Mouse (Mus musculus) ES-E14 (cell line): ENCODE data around the gene Trim9. TPM values are rescaled to one million over a fixed set of nuclear protein-coding genes. Genes with fewer than 3 reads are reported as not detected.

Source experiments
- DNase-seq: peaks from one replicate; pipeline ENCODE4 v3.0.0-alpha.2; 2013; ENCODE audit warnings: low read depth, low spot score
- H3K27ac ChIP-seq: 2 replicates; pipeline ENCODE4 v1.5.1; 2012; ENCODE audit warnings: low read depth, mild to moderate bottlenecking, low read length, moderate library complexity, mixed read lengths; ENCODE audit not compliant: poor library complexity, insufficient read depth, severe bottlenecking
- H3K36me3 ChIP-seq: 2 replicates; pipeline ENCODE4 v1.6.1; 2012; ENCODE audit warnings: mild to moderate bottlenecking, low read length, moderate library complexity, mixed read lengths; ENCODE audit not compliant: control insufficient read depth, poor library complexity, insufficient read depth, severe bottlenecking
- H3K4me1 ChIP-seq, 2 experiments: fragments of 150-350 bp in 1 of 2; sonication (generic) in 1 of 2; 2 replicates each; pipeline ENCODE4 v1.6.1; 2012; ENCODE audit warnings: low read length in 2 of 2, mild to moderate bottlenecking in 1 of 2, mixed read lengths in 1 of 2; ENCODE audit not compliant: control insufficient read depth in 2 of 2, insufficient read depth in 2 of 2, poor library complexity in 1 of 2
- H3K4me3 ChIP-seq, 2 experiments: fragments of 150-350 bp in 1 of 2; sonication (generic) in 1 of 2; 2 replicates each; pipeline ENCODE4 v1.5.1; 2012; ENCODE audit warnings: low read length in 2 of 2, low read depth in 1 of 2, mild to moderate bottlenecking in 1 of 2, mixed read lengths in 1 of 2; ENCODE audit not compliant: insufficient read depth in 1 of 2, poor library complexity in 1 of 2, severe bottlenecking in 1 of 2
- H3K9ac ChIP-seq: 2 replicates; pipeline ENCODE4 v1.6.1; 2012; ENCODE audit warnings: low read depth, mild to moderate bottlenecking, low read length, mixed read lengths; ENCODE audit not compliant: poor library complexity, insufficient read depth, severe bottlenecking
- H3K9me3 ChIP-seq: fragments of 150-350 bp; sonication (generic); 2 replicates; pipeline ENCODE4 v1.6.1; 2012; ENCODE audit warnings: low read depth, mild to moderate bottlenecking, low read length; ENCODE audit not compliant: control insufficient read depth, insufficient read depth
- CHD2 ChIP-seq: IDR thresholded peaks from 2 replicates; pipeline ENCODE4 v1.6.1; 2014; ENCODE audit warnings: mild to moderate bottlenecking, low read depth, low read length, inconsistent platforms
- HCFC1 ChIP-seq: IDR thresholded peaks from 2 replicates; pipeline ENCODE4 v1.6.1; 2012; ENCODE audit warnings: low read length, inconsistent platforms, borderline replicate concordance; ENCODE audit not compliant: insufficient read depth
- MAFK ChIP-seq: IDR thresholded peaks from 2 replicates; pipeline ENCODE4 v1.6.1; 2014; ENCODE audit warnings: mild to moderate bottlenecking, low read depth, low read length, inconsistent platforms; ENCODE audit not compliant: insufficient read depth
- ZC3H11A ChIP-seq: IDR thresholded peaks from 2 replicates; pipeline ENCODE4 v1.6.1; 2012; ENCODE audit warnings: low read depth, mild to moderate bottlenecking, inconsistent platforms, low read length, borderline replicate concordance
- ZNF384 ChIP-seq: IDR thresholded peaks from 2 replicates; pipeline ENCODE4 v1.6.1; 2012; ENCODE audit warnings: low read depth, low read length, inconsistent platforms
- in situ Hi-C, 2 experiments: fragments of 600-800 bp; cut with MboI; formaldehyde crosslinking; loops; one replicate each; pipeline ENCODE4 v1.15.1; 2025; ENCODE audit warnings: low sequenced_read_pairs in 2 of 2, inconsistent platforms in 1 of 2; ENCODE audit not compliant: unreplicated experiment in 2 of 2
- total RNA-seq: library from RNA; depleted of rRNA; stranded (reverse); fragments of 300-350 nt; gene quantifications from 2 replicates; pipeline ENCODE4 v1.2.3, GENCODE M21; 2012

Trim9 gene
- total RNA-seq, 1 experiment: 0.04 TPM

DNA sequence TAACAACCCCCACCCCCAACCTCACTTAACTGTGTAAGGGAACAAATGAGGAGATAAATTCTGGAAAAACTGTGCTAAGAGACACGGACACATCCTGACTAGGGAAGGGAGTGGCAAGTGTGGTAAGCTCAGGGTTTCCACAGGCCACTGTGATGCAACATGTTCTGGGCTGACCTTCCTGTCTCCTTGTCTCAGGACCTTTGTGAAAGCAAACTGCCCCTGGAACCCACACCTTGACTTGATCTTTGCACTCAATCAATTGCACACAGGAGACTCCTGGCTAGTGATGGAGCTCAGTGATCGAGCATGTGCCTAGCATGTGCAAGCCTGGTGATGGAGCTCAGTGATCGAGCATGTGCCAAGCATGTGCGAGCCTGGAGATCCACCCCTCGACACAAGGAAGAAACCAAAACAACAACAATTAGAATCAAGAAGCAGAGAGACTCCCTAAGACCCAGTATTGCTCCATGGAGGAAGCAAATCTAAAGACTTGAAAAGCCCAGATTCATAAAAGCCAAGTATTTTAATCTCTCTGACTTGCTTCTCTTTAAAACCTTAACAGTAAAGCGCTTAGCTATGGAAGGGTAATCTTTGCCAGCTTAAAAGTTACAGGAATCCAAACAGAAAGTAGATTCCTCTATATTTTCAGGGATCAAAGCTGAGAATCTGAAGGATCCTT, 113.6 kb downstream of the Trim9 start:
- no peaks in the 10 kb centered on the region for H3K9me3 ChIP-seq
- H3K9ac ChIP-seq: no peak overlapping the region
- no peak overlapping the region for H3K27ac ChIP-seq
- H3K36me3 ChIP-seq: no peaks in the 10 kb centered on the region
- in situ Hi-C loops: no loop called here
- DNase-seq: no peak
- no peak for TF ChIP-seq CHD2
- no peak for TF ChIP-seq ZNF384
- no peak for TF ChIP-seq HCFC1
- TF ChIP-seq ZC3H11A: no peak
- TF ChIP-seq MAFK: no peak
- no peaks in the 10 kb centered on the region for H3K4me1 ChIP-seq
- no peak overlapping the region for H3K4me3 ChIP-seq

DNA sequence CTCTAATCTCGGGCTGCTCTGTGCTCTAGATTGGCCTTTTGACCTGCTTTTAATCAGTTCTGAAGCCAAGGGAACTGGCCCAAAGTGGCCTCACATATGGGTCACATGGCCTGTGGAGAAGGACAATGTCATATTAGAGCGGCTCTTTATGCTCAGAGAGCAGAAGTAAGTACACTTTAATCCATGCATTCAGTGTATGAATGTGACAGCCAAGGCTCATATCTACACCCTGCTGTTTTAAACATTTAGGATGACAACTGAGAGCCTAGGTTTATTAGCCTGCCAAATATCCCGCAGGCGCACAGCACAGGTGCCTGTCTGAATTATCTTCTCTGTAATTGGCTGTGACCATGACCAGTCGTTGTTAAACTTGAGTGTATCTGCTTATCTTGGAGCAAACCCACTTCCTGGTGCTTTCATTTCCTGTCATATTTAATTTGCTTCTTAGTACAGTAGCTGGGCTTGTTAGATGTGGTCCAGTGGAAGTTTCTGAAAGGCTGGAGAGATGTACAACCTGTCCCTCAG, 115.3 kb downstream of the Trim9 start:
- no peak for DNase-seq
- no peaks in the 10 kb centered on the region for H3K36me3 ChIP-seq
- H3K27ac ChIP-seq: no peak overlapping the region
- no peak for TF ChIP-seq HCFC1
- TF ChIP-seq MAFK: no peak
- TF ChIP-seq ZNF384: no peak
- no peak for TF ChIP-seq ZC3H11A
- no peak for TF ChIP-seq CHD2
- no peak overlapping the region for H3K4me3 ChIP-seq
- no peaks in the 10 kb centered on the region for H3K9me3 ChIP-seq
- in situ Hi-C loops: no loop called here
- H3K9ac ChIP-seq: no peak overlapping the region
- H3K4me1 ChIP-seq: peaks cover 0 to 7% of the 10 kb centered on the region in 2 experiments; a peak in 1 of 4 replicates

DNA sequence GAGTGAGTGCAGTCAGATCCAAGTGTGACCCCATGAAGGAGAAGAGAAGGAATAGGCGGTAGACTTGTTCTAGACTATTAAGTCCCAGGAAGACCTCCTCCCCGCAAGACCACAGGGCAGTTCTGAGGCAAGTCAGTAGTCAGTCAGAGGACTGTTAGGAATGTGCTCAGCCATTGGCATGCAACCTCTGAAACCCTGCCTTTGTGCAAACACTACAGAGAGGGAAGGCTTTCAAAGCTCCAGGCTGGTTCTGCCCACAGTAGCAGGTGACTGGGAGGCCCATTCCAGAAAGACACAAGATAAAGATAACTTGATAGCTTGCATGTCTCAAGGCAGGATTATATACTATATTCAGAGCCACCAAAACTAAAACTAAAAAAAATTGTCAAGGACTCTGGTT, 116.1 kb downstream of the Trim9 start, which contains the start of gene Pygl:
Gene Pygl (minus strand): TSS at position 195 of the 400 bp plus-strand sequence.
- in situ Hi-C loops: no loop called here
- TF ChIP-seq MAFK (no peak), HCFC1 (no peak), CHD2 (no peak), ZC3H11A (no peak), ZNF384 (no peak)
- Histone ChIP-seq H3K27ac (no peak within 1 kb of the TSS), H3K9me3 (no peaks in the 10 kb centered on the region), H3K4me3 (no peak within 1 kb of the TSS), H3K9ac (no peak within 1 kb of the TSS), H3K36me3 (no peaks in the 10 kb centered on the region), H3K4me1 (peaks cover 0 to 8% of the 10 kb centered on the region in 2 experiments; a peak in 1 of 4 replicates)
- DNase-seq: no peak

DNA sequence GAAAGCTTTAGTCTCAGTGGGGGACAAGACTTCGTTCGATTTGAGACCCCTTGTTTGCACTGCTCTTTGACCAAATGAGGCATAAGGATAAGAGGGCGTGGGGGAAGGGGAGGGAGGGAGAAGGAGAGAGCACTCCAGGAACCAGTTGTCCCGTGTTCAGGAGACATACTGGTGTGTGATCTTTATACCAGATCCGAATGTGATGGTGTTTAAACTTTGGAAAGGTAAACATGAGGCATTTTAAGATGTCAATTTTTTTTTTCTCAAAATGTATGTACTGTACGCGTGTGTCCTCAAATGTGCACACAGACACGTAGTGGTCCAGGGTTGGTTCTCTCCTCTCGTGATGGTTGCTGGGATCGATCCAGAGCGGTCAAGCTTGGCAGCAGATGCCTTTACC, 119.3 kb downstream of the Trim9 start:
- H3K36me3 ChIP-seq: no peaks in the 10 kb centered on the region
- no peak overlapping the region for H3K9ac ChIP-seq
- no peak overlapping the region for H3K27ac ChIP-seq
- in situ Hi-C loops: no loop called here
- TF ChIP-seq ZNF384 (no peak), HCFC1 (no peak), CHD2 (no peak), ZC3H11A (no peak), MAFK (no peak)
- no peak for DNase-seq
- no peak overlapping the region for H3K4me3 ChIP-seq
- peaks cover 0 to 8% of the 10 kb centered on the region in 2 experiments; a peak in 1 of 4 replicates for H3K4me1 ChIP-seq
- H3K9me3 ChIP-seq: no peaks in the 10 kb centered on the region
